Mouse (Mus musculus): ENCODE results near the gene Rps11.

DNA sequence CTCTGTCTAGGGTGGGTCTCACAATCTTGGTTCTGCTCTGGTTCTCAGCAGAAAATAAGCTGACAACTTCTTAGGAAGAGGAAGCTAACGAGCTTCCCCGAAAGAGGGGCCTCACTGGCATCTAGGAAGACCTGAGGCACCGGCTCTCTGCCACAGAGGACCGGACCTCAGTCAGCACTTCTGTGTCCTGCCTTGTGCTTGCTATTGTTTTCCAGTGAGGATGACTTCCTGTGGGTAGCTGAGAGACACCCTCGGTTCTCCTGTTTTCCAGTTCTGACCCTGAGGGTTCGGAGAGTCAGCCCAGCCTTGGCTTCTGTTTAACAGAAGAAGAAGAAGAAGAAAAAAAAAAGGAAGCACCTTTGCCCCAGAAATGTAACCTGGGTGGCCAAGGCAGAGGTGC lies 26.8 kb downstream of the Rps11 start:
- no peak for TF ChIP-seq CTCF (conservative IDR thresholded peaks at IDR 0.05; ENCODE audit: insufficient read depth, insufficient read length, low read depth, low read length)
- no peak for TF ChIP-seq POLR2A (IDR thresholded peaks at IDR 0.05; ENCODE audit: low read depth, low read length)

All from kidney, adult 2 months (tissue).